Mouse (Mus musculus): ENCODE results near the gene Timm8a1. TPM values are rescaled to one million over a fixed set of nuclear protein-coding genes. Genes with fewer than 3 reads are reported as not detected.
A peak's percentile ranks its signal among the peaks of the same experiment; 100 is the strongest.
"Not testable (repeated sequence)": the region's sequence is repeated elsewhere in the genome, so short reads cannot be mapped to it uniquely, and the experiment has no call there.

Timm8a1 gene
- total RNA-seq, 2 experiments from 2014 or later = 92.8 to 166 TPM

DNA sequence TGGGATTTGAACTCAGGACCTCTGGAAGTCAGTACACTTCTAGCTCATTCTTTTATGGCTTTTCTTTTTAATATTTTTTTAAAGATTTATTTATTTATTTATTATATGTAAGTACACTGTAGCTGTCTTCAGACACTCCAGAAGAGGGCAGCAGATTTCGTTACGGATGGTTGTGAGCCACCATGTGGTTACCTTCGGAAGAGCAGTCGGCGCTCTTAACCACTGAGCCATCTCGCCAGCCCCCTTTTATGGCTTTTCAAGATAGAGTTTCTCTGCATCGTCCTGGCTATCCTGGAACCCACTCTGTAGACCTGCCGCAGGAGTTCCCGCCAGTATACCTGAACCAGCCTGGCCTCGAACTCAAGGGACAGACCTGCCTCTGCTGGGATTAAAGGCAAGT is 1.9 kb downstream of the Timm8a1 start:
- ATAC-seq (replicated peaks; ENCODE audit: poor library complexity, severe bottlenecking) = not testable (repeated sequence)

DNA sequence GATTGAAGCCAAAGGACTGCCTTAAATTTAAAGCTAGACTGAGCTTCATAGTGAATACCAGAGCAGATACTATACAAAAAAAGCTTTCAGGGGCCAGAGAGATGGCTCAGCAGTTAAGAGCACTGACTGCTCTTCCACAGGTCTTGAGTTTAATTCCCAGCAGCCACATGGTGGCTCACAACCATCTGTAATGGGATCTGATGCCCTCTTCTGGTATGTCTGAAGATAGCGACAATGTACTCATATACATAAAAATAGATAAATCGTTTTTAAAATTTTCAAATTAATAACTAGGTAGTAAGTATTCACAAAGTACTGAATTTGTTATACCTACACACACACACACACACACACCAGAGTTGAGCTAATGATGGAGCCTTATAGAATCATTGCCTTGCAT is 8.3 kb downstream of the Timm8a1 start:
- no peak for ATAC-seq (replicated peaks; ENCODE audit: poor library complexity, severe bottlenecking)

- ATAC-seq (replicated peaks; ENCODE audit: poor library complexity, severe bottlenecking) = no peak
These were observed 16.4 kb downstream of the Timm8a1 start for GRCm38 (mm10) chrX:134525260-134525659.

DNA sequence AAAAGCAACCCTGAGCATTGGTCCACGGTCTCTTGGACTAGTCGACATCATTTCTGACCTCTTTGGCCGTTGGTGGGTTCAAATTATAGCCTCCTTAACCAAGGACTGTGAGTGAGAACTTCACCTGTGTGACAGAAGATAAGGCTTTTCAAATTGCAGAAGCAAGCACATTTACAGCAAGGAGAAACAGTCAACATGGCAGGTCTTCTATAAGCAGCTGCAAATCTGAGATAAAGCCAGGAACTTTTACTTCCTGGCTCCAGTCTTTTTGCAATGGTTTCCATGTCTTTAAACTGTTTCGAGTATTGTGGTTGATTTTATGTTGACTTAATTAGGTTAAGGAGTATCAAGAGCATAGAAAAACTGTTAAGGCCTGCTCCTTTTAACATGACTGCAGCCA is 17.9 kb downstream of the Timm8a1 start:
- ATAC-seq (replicated peaks; ENCODE audit: poor library complexity, severe bottlenecking) = no peak

- ATAC-seq (replicated peaks; ENCODE audit: poor library complexity, severe bottlenecking) = peak; percentile 53; the same call in 1 of the 2 replicates
These were observed 32.2 kb downstream of the Timm8a1 start for GRCm38 (mm10) chrX:134509473-134509872.

DNA sequence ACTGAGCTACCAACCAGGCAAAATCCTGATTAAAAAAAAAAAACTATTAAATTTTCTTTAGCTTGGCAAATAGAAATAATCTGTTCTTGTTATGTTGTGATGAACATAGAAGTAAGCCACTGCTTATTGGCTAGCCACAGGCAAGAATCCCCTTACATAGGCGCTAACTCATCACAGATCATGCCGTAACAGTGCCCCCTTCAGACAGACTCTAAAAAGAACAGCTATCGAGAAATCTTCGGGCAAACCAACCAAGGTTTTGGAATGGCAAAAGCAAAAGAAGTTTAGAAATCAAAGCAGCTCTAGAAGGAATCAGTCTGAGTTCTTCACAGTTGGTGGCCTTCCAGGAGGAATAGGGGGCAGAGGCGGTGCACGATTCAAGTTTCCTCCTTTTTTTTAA is 33.7 kb downstream of the Timm8a1 start:
- no peak for ATAC-seq (replicated peaks; ENCODE audit: poor library complexity, severe bottlenecking)

GRCm38 (mm10) chrX:134500651-134501050 is 41.0 kb downstream of the Timm8a1 start:
- ATAC-seq (replicated peaks; ENCODE audit: poor library complexity, severe bottlenecking) = no peak

Other genes with a start within 250 kb of the Timm8a1 start
- not detected in 2 replicates for gene Tmem35a, start 246.6 kb downstream of the Timm8a1 start, total RNA-seq (2014; fragmentation: Nextera tagmentation)
- not detected in 2 replicates for gene Tmem35a, start 246.6 kb downstream of the Timm8a1 start, total RNA-seq (2017)
- gene Cenpi, start 233.8 kb downstream of the Timm8a1 start, total RNA-seq (2014; fragmentation: Nextera tagmentation) = 19.2 and 35.9 TPM in 2 replicates
- gene Cenpi, start 233.8 kb downstream of the Timm8a1 start, total RNA-seq (2017) = 34.8 and 40.2 TPM in 2 replicates
- gene Drp2, start 137.3 kb downstream of the Timm8a1 start, total RNA-seq (2014; fragmentation: Nextera tagmentation) = 1.4 TPM in 1 of 2 replicates, not detected in the other
- 0.17 and 0.77 TPM in 2 replicates for gene Drp2, start 137.3 kb downstream of the Timm8a1 start, total RNA-seq (2017)
- not detected in 2 replicates for gene Taf7l, start 65.4 kb downstream of the Timm8a1 start, total RNA-seq (2014; fragmentation: Nextera tagmentation)
- gene Taf7l, start 65.4 kb downstream of the Timm8a1 start, total RNA-seq (2017) = not detected in 2 replicates
- 47.3 and 62.5 TPM in 2 replicates for gene Btk, start 41.7 kb upstream of the Timm8a1 start, total RNA-seq (2014; fragmentation: Nextera tagmentation)
- 62.3 and 64.4 TPM in 2 replicates for gene Btk, start 41.7 kb upstream of the Timm8a1 start, total RNA-seq (2017)
- 2,214 and 2,262 TPM in 2 replicates for gene Rpl36a, start 43.8 kb upstream of the Timm8a1 start, total RNA-seq (2014; fragmentation: Nextera tagmentation)
- 3,336 and 5,531 TPM in 2 replicates for gene Rpl36a, start 43.8 kb upstream of the Timm8a1 start, total RNA-seq (2017)
- gene Gla, start 59.3 kb upstream of the Timm8a1 start, total RNA-seq (2014; fragmentation: Nextera tagmentation) = 9.2 and 14.5 TPM in 2 replicates
- gene Gla, start 59.3 kb upstream of the Timm8a1 start, total RNA-seq (2017) = 19.7 and 24.1 TPM in 2 replicates
- 69.4 and 83.7 TPM in 2 replicates for gene Hnrnph2, start 59.3 kb upstream of the Timm8a1 start, total RNA-seq (2014; fragmentation: Nextera tagmentation)
- 155 and 165 TPM in 2 replicates for gene Hnrnph2, start 59.3 kb upstream of the Timm8a1 start, total RNA-seq (2017)
- gene Armcx4, start 144.7 kb upstream of the Timm8a1 start, total RNA-seq (2014; fragmentation: Nextera tagmentation) = 3.8 and 6.1 TPM in 2 replicates
- 5.3 and 5.7 TPM in 2 replicates for gene Armcx4, start 144.7 kb upstream of the Timm8a1 start, total RNA-seq (2017)
- 5.3 and 10.4 TPM in 2 replicates for gene Armcx1, start 176.1 kb upstream of the Timm8a1 start, total RNA-seq (2014; fragmentation: Nextera tagmentation)
- 4.8 and 11.5 TPM in 2 replicates for gene Armcx1, start 176.1 kb upstream of the Timm8a1 start, total RNA-seq (2017)
- gene Armcx6, start 209.6 kb upstream of the Timm8a1 start, total RNA-seq (2014; fragmentation: Nextera tagmentation) = 1.4 and 5.2 TPM in 2 replicates
- 2.8 and 4.5 TPM in 2 replicates for gene Armcx6, start 209.6 kb upstream of the Timm8a1 start, total RNA-seq (2017)
- 27.7 and 30.1 TPM in 2 replicates for gene Armcx3, start 214.7 kb upstream of the Timm8a1 start, total RNA-seq (2014; fragmentation: Nextera tagmentation)
- 29.2 and 32.9 TPM in 2 replicates for gene Armcx3, start 214.7 kb upstream of the Timm8a1 start, total RNA-seq (2017)